Mouse (Mus musculus): ENCODE measurements around the gene Plekhd1. TPM values are rescaled to one million over a fixed set of nuclear protein-coding genes. Genes with fewer than 3 reads are reported as not detected.

Plekhd1 gene
- polyA plus RNA-seq, 2 experiments = 0.14 to 0.19 TPM

GRCm38 (mm10) chr12:80759387-80759712 is 67.0 kb downstream of the Plekhd1 start:
- DNase-seq (ENCODE audit: low read depth in 3 of 3, low spot score in 3 of 3) = no peak
- Histone ChIP-seq H3K9ac (replicated peaks) (no peak overlapping the region), H3K4me1 (replicated peaks; ENCODE audit: control insufficient read depth in 2 of 2, insufficient read depth in 2 of 2, low read length in 1 of 2) (0 out of 4 replicates have a peak, but pooled peaks cover 0 to 3% of the 10 kb centered on the region in 2 experiments), H3K36me3 (replicated peaks; ENCODE audit: control insufficient read depth, insufficient read depth, low read depth) (no peaks in the 10 kb centered on the region), H3K27ac (no peak overlapping the region), H3K4me2 (ENCODE audit: low read depth) (no peak overlapping the region), H3K27me3 (ENCODE audit: control insufficient read depth, insufficient read depth, low read length) (peaks cover 70% of the 10 kb centered on the region), H3K4me3 (ENCODE audit: insufficient read depth in 1 of 2, low read depth in 2 of 2, low read length in 2 of 2) (no peak overlapping the region; a peak in 1 of 4 replicates), H3K9me3 (ENCODE audit: control insufficient read depth, low read length) (no peaks in the 10 kb centered on the region)
- WGBS (ENCODE audit: insufficient replicate concordance) = 4% methylated on average over 12 of the region's 13 CpGs
- no peak for ATAC-seq (ENCODE audit: insufficient read depth)
- TF ChIP-seq CTCF (IDR thresholded peaks at IDR 0.05; ENCODE audit: low read depth) (no peak), EP300 (IDR thresholded peaks at IDR 0.05; ENCODE audit: low read depth) (no peak)

DNA sequence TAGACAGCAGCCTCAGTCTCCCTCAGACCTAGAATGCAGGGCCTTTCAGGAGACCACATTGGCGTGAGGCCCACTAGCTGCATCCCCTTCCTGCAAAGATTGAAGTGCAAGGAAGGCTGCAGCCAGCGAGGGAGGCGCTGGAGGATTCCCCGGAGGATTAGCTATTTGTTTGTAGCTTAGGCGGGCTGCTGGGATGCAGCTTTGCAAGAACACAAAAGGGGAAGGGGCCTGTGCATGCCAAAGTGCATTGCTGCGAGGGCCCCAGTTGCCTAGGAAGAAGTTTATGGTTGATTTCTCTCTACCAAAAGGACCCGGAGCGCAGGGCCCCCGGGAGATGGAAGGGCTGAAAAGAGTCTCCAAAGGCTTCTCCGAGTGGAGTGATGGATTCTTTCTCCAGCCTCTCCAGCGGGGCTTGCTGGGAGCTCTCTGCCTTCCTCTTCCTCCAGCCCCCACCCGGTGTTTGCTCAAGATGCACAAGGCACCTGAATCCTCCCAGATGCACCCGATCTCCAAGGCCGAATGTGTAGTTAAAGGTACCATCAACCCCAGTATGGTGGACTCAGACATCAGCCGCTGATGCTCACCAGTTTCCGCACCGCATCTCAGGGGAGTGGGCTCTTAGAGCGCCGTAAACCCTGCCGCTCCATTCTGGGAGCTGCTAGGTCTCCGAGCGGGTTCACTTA is 67.5 kb downstream of the Plekhd1 start:
- no peak overlapping the region for H3K9ac ChIP-seq (replicated peaks)
- 3% methylated on average over 22 of the region's 22 CpGs for WGBS (ENCODE audit: insufficient replicate concordance)
- no peaks in the 10 kb centered on the region for H3K36me3 ChIP-seq (replicated peaks; ENCODE audit: control insufficient read depth, insufficient read depth, low read depth)
- H3K27me3 ChIP-seq (ENCODE audit: control insufficient read depth, insufficient read depth, low read length) = peaks cover 70% of the 10 kb centered on the region
- ATAC-seq (ENCODE audit: insufficient read depth) (no peak), DNase-seq (ENCODE audit: low read depth in 3 of 3, low spot score in 3 of 3) (no peak)
- H3K4me1 ChIP-seq (replicated peaks; ENCODE audit: control insufficient read depth in 2 of 2, insufficient read depth in 2 of 2, low read length in 1 of 2) = 0 out of 4 replicates have a peak, but pooled peaks cover 0 to 3% of the 10 kb centered on the region in 2 experiments
- peak overlapping the region in 1 of 2 experiments; percentile 21; a peak in 1 of 4 replicates for H3K4me3 ChIP-seq (ENCODE audit: insufficient read depth in 1 of 2, low read depth in 2 of 2, low read length in 2 of 2)
- H3K9me3 ChIP-seq (ENCODE audit: control insufficient read depth, low read length) = no peaks in the 10 kb centered on the region
- no peak overlapping the region for H3K27ac ChIP-seq
- no peak for TF ChIP-seq EP300 (IDR thresholded peaks at IDR 0.05; ENCODE audit: low read depth)
- no peak for TF ChIP-seq CTCF (IDR thresholded peaks at IDR 0.05; ENCODE audit: low read depth)
- H3K4me2 ChIP-seq (ENCODE audit: low read depth) = peak overlapping the region; percentile 15; the same call in 1 of the 2 replicates

GRCm38 (mm10) chr12:80760396-80760801 is 68.0 kb downstream of the Plekhd1 start, which contains the start of gene Ccdc177:
Gene Ccdc177, minus strand, starts transcription at chr12:80760687.
- peaks cover 66% of the 10 kb centered on the region for H3K27me3 ChIP-seq (ENCODE audit: control insufficient read depth, insufficient read depth, low read length)
- peak within 1 kb of the TSS; percentile 15; the same call in 1 of the 2 replicates for H3K4me2 ChIP-seq (ENCODE audit: low read depth)
- DNase-seq (ENCODE audit: low read depth in 3 of 3, low spot score in 3 of 3) (peak; percentile 45 to 55 (median 46)), ATAC-seq (ENCODE audit: insufficient read depth) (no peak)
- H3K9me3 ChIP-seq (ENCODE audit: control insufficient read depth, low read length) = no peaks in the 10 kb centered on the region
- no peaks in the 10 kb centered on the region for H3K36me3 ChIP-seq (replicated peaks; ENCODE audit: control insufficient read depth, insufficient read depth, low read depth)
- H3K27ac ChIP-seq = no peak within 1 kb of the TSS
- WGBS (ENCODE audit: insufficient replicate concordance) = 1% methylated on average over 24 of the region's 24 CpGs
- TF ChIP-seq EP300 (IDR thresholded peaks at IDR 0.05; ENCODE audit: low read depth) (no peak), CTCF (IDR thresholded peaks at IDR 0.05; ENCODE audit: low read depth) (peak; percentile 93)
- H3K9ac ChIP-seq (replicated peaks) = no peak within 1 kb of the TSS
- 0 out of 4 replicates have a peak, but pooled peaks cover 0 to 3% of the 10 kb centered on the region in 2 experiments for H3K4me1 ChIP-seq (replicated peaks; ENCODE audit: control insufficient read depth in 2 of 2, insufficient read depth in 2 of 2, low read length in 1 of 2)
- peak within 1 kb of the TSS in 1 of 2 experiments; percentile 21; a peak in 1 of 4 replicates for H3K4me3 ChIP-seq (ENCODE audit: insufficient read depth in 1 of 2, low read depth in 2 of 2, low read length in 2 of 2)

- Histone ChIP-seq H3K4me1 (replicated peaks; ENCODE audit: control insufficient read depth in 2 of 2, insufficient read depth in 2 of 2, low read length in 1 of 2) (0 out of 4 replicates have a peak, but pooled peaks cover 0 to 3% of the 10 kb centered on the region in 2 experiments), H3K4me2 (ENCODE audit: low read depth) (no peak overlapping the region), H3K4me3 (ENCODE audit: insufficient read depth in 1 of 2, low read depth in 2 of 2, low read length in 2 of 2) (no peak overlapping the region), H3K27me3 (ENCODE audit: control insufficient read depth, insufficient read depth, low read length) (peaks cover 40% of the 10 kb centered on the region), H3K27ac (no peak overlapping the region), H3K9me3 (ENCODE audit: control insufficient read depth, low read length) (no peaks in the 10 kb centered on the region), H3K36me3 (replicated peaks; ENCODE audit: control insufficient read depth, insufficient read depth, low read depth) (no peaks in the 10 kb centered on the region), H3K9ac (replicated peaks) (no peak overlapping the region)
- no peak for TF ChIP-seq CTCF (IDR thresholded peaks at IDR 0.05; ENCODE audit: low read depth)
- no peak for TF ChIP-seq EP300 (IDR thresholded peaks at IDR 0.05; ENCODE audit: low read depth)
- no peak for ATAC-seq (ENCODE audit: insufficient read depth)
- no peak for DNase-seq (ENCODE audit: low read depth in 3 of 3, low spot score in 3 of 3)
- 62% methylated on average over 5 of the region's 5 CpGs for WGBS (ENCODE audit: insufficient replicate concordance)
Observed at GRCm38 (mm10) chr12:80762982-80763381, 70.6 kb downstream of the Plekhd1 start.

DNA sequence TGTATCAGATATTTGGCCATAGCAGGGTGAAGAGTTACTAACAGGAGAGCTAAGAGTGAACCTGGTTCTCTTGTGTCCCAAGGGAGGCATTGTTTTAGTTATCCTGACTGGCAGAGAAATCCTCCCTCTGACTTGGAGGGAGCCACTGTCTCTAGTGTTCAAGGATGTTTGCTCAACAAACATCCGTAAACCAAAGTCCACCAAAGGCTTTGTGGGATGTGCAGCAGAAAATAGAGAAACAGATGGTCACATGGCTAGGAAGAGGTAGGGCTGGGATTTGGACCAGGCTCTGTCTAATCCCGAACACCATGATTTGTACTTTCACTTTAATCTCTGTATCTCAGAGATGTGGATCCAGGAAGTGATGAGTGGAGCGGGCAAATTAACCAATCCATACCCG is 71.7 kb downstream of the Plekhd1 start:
- H3K4me3 ChIP-seq (ENCODE audit: insufficient read depth in 1 of 2, low read depth in 2 of 2, low read length in 2 of 2) = no peak overlapping the region
- 0 out of 4 replicates have a peak, but pooled peaks cover 0 to 3% of the 10 kb centered on the region in 2 experiments for H3K4me1 ChIP-seq (replicated peaks; ENCODE audit: control insufficient read depth in 2 of 2, insufficient read depth in 2 of 2, low read length in 1 of 2)
- 42% methylated on average over 4 of the region's 4 CpGs for WGBS (ENCODE audit: insufficient replicate concordance)
- H3K27ac ChIP-seq = no peak overlapping the region
- H3K9me3 ChIP-seq (ENCODE audit: control insufficient read depth, low read length) = no peaks in the 10 kb centered on the region
- H3K36me3 ChIP-seq (replicated peaks; ENCODE audit: control insufficient read depth, insufficient read depth, low read depth) = no peaks in the 10 kb centered on the region
- no peak overlapping the region for H3K4me2 ChIP-seq (ENCODE audit: low read depth)
- H3K27me3 ChIP-seq (ENCODE audit: control insufficient read depth, insufficient read depth, low read length) = peaks cover 29% of the 10 kb centered on the region
- ATAC-seq (ENCODE audit: insufficient read depth) = no peak
- no peak for TF ChIP-seq CTCF (IDR thresholded peaks at IDR 0.05; ENCODE audit: low read depth)
- TF ChIP-seq EP300 (IDR thresholded peaks at IDR 0.05; ENCODE audit: low read depth) = no peak
- DNase-seq (ENCODE audit: low read depth in 3 of 3, low spot score in 3 of 3) = no peak
- H3K9ac ChIP-seq (replicated peaks) = no peak overlapping the region

Data from liver, embryonic 14.5 days (tissue).